Mouse (Mus musculus) limb, embryonic 14.5 days (tissue): Measurements from ENCODE around the gene Mxra8. TPM values are rescaled to one million over a fixed set of nuclear protein-coding genes. Genes with fewer than 3 reads are reported as not detected.
A peak's percentile ranks its signal among the peaks of the same experiment; 100 is the strongest.

ENCODE experiments used
- ATAC-seq: fragments of 200-750 bp; cut with Nextera tagmentation; 2 replicates; pipeline ENCODE4 v1.8.0; 2017; ENCODE audit warnings: low read depth, moderate number of reproducible peaks, moderate TSS enrichment; ENCODE audit not compliant: low FRiP score
- DNase-seq: peaks from one replicate; pipeline ENCODE4 v3.0.0-alpha.2; 2015; ENCODE audit warnings: low spot score
- H3K27ac ChIP-seq: fragments of 300-500 bp; sonication (generic); replicated peaks from 2 replicates; pipeline ENCODE4 v1.5.1; 2014; ENCODE audit warnings: low read depth, mild to moderate bottlenecking, low read length, moderate library complexity, mixed read lengths
- H3K27me3 ChIP-seq: fragments of 300-500 bp; sonication (generic); 2 replicates; pipeline ENCODE4 v1.6.1; 2014; ENCODE audit warnings: low read length, mixed read lengths; ENCODE audit not compliant: control insufficient read depth, insufficient read depth
- H3K36me3 ChIP-seq: fragments of 300-500 bp; sonication (generic); 2 replicates; pipeline ENCODE4 v1.6.1; 2014; ENCODE audit warnings: mild to moderate bottlenecking, low read length, moderate library complexity, mixed read lengths; ENCODE audit not compliant: control insufficient read depth, insufficient read depth
- H3K4me1 ChIP-seq: fragments of 300-500 bp; sonication (generic); 2 replicates; pipeline ENCODE4 v1.6.1; 2014; ENCODE audit warnings: antibody characterized with exemption, low read length, mixed read lengths; ENCODE audit not compliant: control insufficient read depth, insufficient read depth
- H3K4me2 ChIP-seq: fragments of 300-500 bp; sonication (generic); replicated peaks from 2 replicates; pipeline ENCODE4 v1.6.1; 2014; ENCODE audit warnings: low read depth, mild to moderate bottlenecking, low read length, moderate library complexity; ENCODE audit not compliant: severe bottlenecking
- H3K4me3 ChIP-seq: fragments of 300-500 bp; sonication (generic); replicated peaks from 2 replicates; pipeline ENCODE4 v1.5.1; 2014; ENCODE audit warnings: low read length
- H3K9ac ChIP-seq: fragments of 300-500 bp; sonication (generic); 2 replicates; pipeline ENCODE4 v1.6.1; 2014; ENCODE audit warnings: mild to moderate bottlenecking, low read depth, low read length, moderate library complexity; ENCODE audit not compliant: severe bottlenecking
- H3K9me3 ChIP-seq: fragments of 300-500 bp; sonication (generic); 2 replicates; pipeline ENCODE4 v1.6.1; 2016; ENCODE audit warnings: low read length; ENCODE audit not compliant: control insufficient read depth
- POLR2A ChIP-seq: fragments of 200-500 bp; IDR thresholded peaks from 2 replicates; pipeline ENCODE4 v1.8.0; 2012; ENCODE audit warnings: inconsistent platforms, mild to moderate bottlenecking, moderate library complexity, borderline replicate concordance; ENCODE audit not compliant: insufficient read depth, insufficient read length; ENCODE audit errors: extremely low read depth
- WGBS: fragments of 180-500 bp; shearing (Covaris S2); extraction: QIAGEN DNeasy Blood & Tissue Kit; methylation state at CpG from one replicate; pipeline ENCODE4 v1.1.7; 2014; 5-methylcytosine and 5-hydroxymethylcytosine counted together
- polyA plus RNA-seq, 2 experiments: library from polyadenylated mRNA; depleted of rRNA in 1 of 2; stranded (reverse) in 1 of 2; unstranded in 1 of 2; fragments of >200 nt; fragmentation: Nextera tagmentation in 1 of 2; extraction: Ambion mirVana in 1 of 2; gene quantifications; 2 replicates each; pipeline versions ENCODE4 v1.2.1 to v1.2.3; 2012 to 2014

Gene Mxra8
- polyA plus RNA-seq, 2 experiments = 109 to 218 TPM

DNA sequence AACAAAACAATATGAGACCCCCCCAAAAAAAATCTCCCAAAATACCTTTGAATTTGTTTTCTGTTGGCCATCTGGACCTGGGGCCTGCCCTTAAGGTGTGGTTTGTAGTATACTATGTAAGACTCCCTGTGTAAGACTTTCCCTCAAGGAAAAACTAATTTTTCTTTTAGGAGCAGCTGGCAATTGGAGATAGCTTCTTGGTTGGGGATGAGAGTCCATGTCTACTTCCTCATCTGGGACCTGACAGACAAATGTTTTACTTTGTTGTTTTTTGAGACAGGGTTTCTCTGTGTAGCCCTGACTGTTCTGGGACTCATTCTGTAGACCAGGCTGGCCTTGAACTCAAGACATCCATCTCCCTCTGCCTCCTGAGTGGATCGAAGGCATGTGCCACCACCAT is 37.4 kb upstream of the Mxra8 start:
- WGBS = 89% methylated on average over 1 of the region's 1 CpGs
- Histone ChIP-seq H3K27ac (no peak overlapping the region), H3K4me2 (no peak overlapping the region), H3K4me1 (peaks cover 6% of the 10 kb centered on the region), H3K9me3 (no peaks in the 10 kb centered on the region), H3K4me3 (no peak overlapping the region), H3K9ac (no peak overlapping the region), H3K36me3 (peaks cover 11% of the 10 kb centered on the region), H3K27me3 (no peaks in the 10 kb centered on the region)
- no peak for DNase-seq
- no peak for ATAC-seq
- no peak for TF ChIP-seq POLR2A

DNA sequence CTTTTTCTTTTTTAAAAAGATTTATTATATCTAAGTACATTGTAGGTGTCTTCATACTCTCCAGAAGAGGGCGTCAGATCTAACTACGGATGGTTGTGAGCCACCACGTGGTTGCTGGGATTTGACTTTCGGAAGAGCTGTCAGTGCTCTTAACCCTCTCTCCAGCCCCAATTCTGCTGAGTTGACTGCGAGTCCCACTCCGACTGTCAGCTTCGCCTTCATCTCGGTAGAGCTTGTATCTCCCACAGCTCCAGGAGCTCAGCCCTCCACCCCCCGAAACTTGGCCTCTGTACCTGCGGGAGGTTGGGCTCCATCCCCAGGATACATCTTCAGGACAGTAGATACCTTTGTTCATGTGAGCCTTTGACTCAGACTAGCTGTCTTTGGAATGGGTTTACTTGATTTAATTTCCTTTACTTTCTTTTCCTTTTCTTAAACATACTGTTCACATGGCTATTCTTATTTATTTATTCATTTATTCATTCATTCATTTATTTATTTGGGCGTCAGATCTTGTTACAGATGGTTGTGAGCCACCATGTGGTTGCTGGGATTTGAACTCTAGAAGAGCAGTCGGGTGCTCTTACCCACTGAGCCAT is 36.6 kb upstream of the Mxra8 start, which contains the start of gene Mrpl20:
Gene Mrpl20, plus strand, starts transcription at position 138 of the 599 bp plus-strand sequence.
- Histone ChIP-seq H3K36me3 (peaks cover 18% of the 10 kb centered on the region), H3K4me2 (peak within 1 kb of the TSS; percentile 71), H3K4me3 (peak within 1 kb of the TSS; percentile 96), H3K27me3 (no peaks in the 10 kb centered on the region), H3K9ac (peak within 1 kb of the TSS; percentile 83), H3K9me3 (no peaks in the 10 kb centered on the region), H3K4me1 (peaks cover 6% of the 10 kb centered on the region), H3K27ac (peak within 1 kb of the TSS; percentile 52; the same call in 1 of the 2 replicates)
- TF ChIP-seq POLR2A = no peak
- ATAC-seq (no peak), DNase-seq (no peak)
- 9% methylated on average over 12 of the region's 12 CpGs for WGBS

DNA sequence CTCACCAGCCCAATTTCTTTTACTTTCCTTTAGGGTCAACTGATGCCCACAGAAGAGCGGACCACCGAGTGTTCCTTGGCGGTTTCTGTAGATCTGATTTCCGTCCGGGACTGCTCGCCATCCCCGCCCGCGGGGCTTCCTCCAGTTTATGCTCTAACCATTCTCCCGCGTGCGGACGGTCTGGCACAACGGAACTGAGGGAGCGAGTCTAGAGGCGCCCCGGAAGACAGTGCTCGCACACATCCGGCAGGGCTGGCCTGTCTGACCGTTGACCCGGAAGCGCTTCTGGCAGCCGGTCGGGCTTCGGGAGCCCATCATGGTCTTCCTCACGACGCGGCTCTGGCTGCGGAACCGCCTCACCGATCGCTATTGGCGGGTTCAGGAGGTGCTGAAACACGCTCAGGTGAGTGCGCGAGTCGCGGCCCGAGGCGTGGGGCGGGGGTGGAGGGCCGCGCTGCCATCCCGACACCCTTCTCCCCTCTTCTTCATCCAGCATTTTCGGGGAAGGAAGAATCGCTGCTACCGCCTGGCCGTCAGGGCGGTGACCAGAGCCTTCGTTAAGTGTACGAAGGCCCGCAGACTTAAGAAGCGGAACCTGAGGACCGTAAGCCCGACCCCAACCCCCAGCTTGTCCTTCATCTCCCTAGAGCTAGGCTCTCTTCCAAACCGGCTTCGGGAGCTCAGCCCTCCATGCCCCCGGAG is 36.0 kb upstream of the Mxra8 start:
- peak; percentile 95 for DNase-seq
- 0 out of 2 replicates have a peak, but pooled peaks have one; percentile 71 for TF ChIP-seq POLR2A
- Histone ChIP-seq H3K4me3 (peak overlapping the region; percentile 96), H3K9ac (peak overlapping the region; percentile 83), H3K9me3 (no peaks in the 10 kb centered on the region), H3K27ac (peak overlapping the region; percentile 52; the same call in 1 of the 2 replicates), H3K4me1 (peaks cover 6% of the 10 kb centered on the region), H3K27me3 (no peaks in the 10 kb centered on the region), H3K4me2 (peak overlapping the region; percentile 71), H3K36me3 (peaks cover 25% of the 10 kb centered on the region)
- WGBS = under 1% methylated on average over 53 of the region's 58 CpGs
- ATAC-seq = peak; percentile 98

DNA sequence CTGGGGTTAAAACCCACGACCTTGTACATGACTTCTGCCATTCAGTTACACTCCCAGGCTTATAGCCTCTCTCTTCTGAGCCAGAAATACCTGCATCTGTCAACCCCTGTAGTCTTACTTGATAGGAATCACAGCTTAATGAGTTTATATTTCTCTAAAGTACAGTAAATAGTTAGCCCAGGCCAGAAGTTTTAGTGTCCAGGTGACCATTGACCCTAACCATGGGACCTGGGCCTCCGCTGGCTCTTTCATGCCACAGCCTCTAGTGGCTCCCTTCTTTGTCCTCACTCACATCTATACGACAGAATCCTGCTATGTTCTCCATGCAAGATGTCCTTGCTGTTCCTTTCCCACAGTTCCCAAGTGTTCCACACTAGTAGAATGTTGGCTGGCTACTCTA is 31.6 kb upstream of the Mxra8 start:
- no peak for TF ChIP-seq POLR2A
- DNase-seq (no peak), ATAC-seq (no peak)
- H3K36me3 ChIP-seq = peaks cover 53% of the 10 kb centered on the region
- H3K27me3 ChIP-seq = no peaks in the 10 kb centered on the region
- no peaks in the 10 kb centered on the region for H3K9me3 ChIP-seq
- H3K4me2 ChIP-seq = no peak overlapping the region
- no peak overlapping the region for H3K9ac ChIP-seq
- WGBS = 83% methylated on average over 3 of the region's 3 CpGs
- H3K4me3 ChIP-seq = no peak overlapping the region
- peaks cover 6% of the 10 kb centered on the region for H3K4me1 ChIP-seq
- no peak overlapping the region for H3K27ac ChIP-seq

DNA sequence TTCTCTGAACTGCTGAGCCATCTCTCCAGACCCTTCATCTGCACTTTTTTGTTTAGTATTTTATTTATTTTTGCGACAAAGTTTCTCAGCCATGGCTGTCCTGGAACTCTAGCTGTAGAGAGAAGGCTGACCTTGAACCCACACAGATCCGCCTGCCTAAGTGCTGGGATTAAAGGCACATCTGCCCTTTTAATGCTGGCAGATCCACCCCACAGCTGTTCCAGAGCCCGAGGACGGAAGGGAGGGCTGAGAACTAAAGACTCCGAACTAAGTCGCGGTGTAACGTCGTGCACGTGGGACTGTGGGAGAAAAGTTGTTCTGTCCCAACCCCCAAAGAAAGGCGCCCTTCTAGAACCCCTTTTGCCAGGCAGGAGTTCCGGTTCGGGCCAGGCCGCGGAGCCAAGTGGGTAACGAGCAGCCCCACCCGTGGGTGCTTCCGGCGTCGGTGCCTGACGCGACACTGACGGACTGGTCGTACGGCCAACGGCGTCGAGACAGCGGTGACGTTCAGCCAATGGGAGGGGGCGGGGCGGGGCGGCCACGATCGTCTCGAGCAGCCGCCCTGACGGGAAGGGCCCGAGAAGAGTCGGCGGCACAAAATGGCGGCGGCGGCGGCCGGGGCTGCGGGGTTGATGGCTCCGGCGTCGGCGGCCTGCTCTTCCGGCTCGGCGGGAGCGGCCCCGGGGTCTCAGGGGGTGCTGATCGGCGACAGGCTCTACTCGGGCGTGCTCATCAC is 27.4 kb upstream of the Mxra8 start, which contains the start of gene Ccnl2:
Gene Ccnl2, plus strand, starts transcription at position 561 of the 736 bp plus-strand sequence.
- Histone ChIP-seq H3K9ac (peak within 1 kb of the TSS; percentile 99), H3K36me3 (peaks cover 76% of the 10 kb centered on the region), H3K9me3 (no peaks in the 10 kb centered on the region), H3K4me2 (peak within 1 kb of the TSS; percentile 76), H3K4me1 (peaks cover 6% of the 10 kb centered on the region), H3K27me3 (no peaks in the 10 kb centered on the region), H3K4me3 (peak within 1 kb of the TSS; percentile 100), H3K27ac (peak within 1 kb of the TSS; percentile 92)
- WGBS = under 1% methylated on average over 45 of the region's 60 CpGs
- TF ChIP-seq POLR2A = peak; percentile 35; the same call in 1 of the 2 replicates
- ATAC-seq (peak; percentile 99), DNase-seq (peak; percentile 96)
